Mouse (Mus musculus): ENCODE measurements around the gene Dcaf12l1. TPM values are rescaled to one million over a fixed set of nuclear protein-coding genes. Genes with fewer than 3 reads are reported as not detected.
"Not testable (repeated sequence)": the region's sequence is repeated elsewhere in the genome, so short reads cannot be mapped to it uniquely, and the experiment has no call there.

Gene Dcaf12l1
- total RNA-seq (2017), result not detected in 3 replicates

GRCm38 (mm10) chrX:44789761-44790411 is at the start of gene Dcaf12l1:
TSS of gene Dcaf12l1 (minus strand) at chrX:44790197.
- no peak for ATAC-seq (replicated peaks; ENCODE audit: insufficient number of reproducible peaks, low FRiP score, low TSS enrichment, poor library complexity, severe bottlenecking)

GRCm38 (mm10) chrX:44809356-44809755 is 19.4 kb upstream of the Dcaf12l1 start:
- not testable (repeated sequence) for ATAC-seq (replicated peaks; ENCODE audit: insufficient number of reproducible peaks, low FRiP score, low TSS enrichment, poor library complexity, severe bottlenecking)

- no peak for ATAC-seq (replicated peaks; ENCODE audit: insufficient number of reproducible peaks, low FRiP score, low TSS enrichment, poor library complexity, severe bottlenecking)
These were observed 799 bp downstream of the Dcaf12l1 start for GRCm38 (mm10) chrX:44789036-44789760.

All from monocyte, adult 5-6 weeks (primary cell).